Mouse (Mus musculus): Measurements from ENCODE around the gene Ociad1.

The Ociad1 gene

DNA sequence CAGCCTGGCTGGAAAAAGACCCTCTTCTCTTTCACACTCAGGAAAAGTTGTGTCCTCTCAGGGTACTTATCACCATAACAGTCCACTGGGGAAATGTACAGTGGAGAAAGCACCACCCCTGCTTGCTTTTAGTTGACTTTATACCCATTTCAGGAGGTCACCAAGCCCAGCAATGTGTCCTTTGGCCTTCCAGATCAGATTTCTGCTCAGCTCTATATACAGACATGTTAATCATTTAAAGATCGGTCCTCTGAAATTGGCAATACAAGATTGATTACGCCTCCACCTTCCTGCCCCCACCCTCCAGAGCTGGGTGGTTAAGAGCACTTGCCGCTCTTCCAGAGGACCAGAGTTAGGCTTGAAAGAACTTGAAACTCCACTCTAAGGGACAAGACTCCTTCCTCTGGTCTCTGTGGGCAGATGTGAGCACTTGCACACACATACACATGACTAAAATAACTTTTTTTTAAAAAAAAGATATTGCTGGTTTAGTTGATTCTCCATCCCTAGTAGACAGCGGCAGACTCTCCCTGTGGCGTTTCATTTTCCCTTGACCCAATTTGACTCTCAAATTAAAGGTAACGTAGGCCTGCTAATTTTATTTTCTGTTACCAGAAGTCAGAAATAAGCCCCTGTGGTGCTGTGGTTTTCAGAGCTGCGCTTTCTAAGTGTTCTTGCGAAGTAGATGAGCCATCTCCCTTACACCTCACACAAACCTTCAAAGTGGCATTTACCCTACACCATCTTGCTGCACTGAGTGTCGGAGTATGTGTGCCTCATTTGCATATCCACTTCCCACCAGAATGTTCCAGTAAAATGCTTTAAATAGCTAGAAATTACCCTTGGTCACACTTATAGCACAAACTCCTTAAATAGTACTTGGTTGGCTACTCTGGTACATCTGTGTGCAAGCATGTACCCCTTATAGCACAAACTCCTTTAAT is 47.5 kb downstream of the Ociad1 start:
- no peak for DNase-seq (ENCODE audit: low spot score)

GRCm38 (mm10) chr5:73340723-73341235 is 48.2 kb downstream of the Ociad1 start, which contains the start of gene Ociad2:
Gene Ociad2 (minus strand): TSS chr5:73341028.
- no peak for DNase-seq (ENCODE audit: low spot score)

GRCm38 (mm10) chr5:73342701-73343355 is 50.2 kb downstream of the Ociad1 start:
- DNase-seq (ENCODE audit: low spot score): no peak

DNA sequence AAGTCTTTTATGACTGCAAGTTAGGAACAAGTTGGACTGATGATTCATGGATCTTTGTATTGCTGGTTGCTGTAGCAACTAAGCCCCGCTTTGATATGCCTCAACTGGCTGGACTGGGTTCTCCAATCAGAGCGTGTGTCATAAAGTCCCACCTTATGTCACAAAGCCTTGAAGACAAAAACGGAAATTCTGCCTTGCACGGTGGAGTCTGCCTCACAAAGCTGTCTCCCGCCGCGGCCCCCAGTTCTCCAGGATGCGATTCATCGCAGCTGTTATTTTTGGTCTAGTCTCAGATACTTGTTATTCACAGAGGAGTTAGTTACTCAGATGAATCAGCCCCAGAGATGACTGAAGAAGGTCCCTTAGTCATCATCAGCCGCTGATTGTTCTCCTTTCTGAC is 51.7 kb downstream of the Ociad1 start:
- DNase-seq (ENCODE audit: low spot score): no peak

DNA sequence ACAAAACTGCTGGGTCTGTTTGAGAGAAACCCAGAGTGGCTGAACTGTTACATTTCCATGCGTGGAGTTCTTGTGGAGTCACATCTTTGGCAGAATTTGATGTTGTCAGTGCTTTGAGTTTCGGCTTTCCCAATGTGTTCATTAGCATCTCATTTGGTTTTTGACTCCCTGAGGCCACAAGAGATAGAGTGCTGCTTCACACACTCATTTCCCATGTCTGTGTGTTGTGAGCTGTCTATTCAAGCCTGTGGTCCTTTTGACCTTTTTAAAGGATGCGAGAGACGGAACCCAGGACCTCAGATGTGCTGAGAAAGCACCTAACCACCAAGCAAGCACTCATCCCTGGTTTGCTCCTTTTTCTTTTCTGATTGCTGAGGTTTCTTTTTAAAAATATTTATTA is 52.7 kb downstream of the Ociad1 start:
- no peak for DNase-seq (ENCODE audit: low spot score)

GRCm38 (mm10) chr5:73349514-73349913 is 56.9 kb downstream of the Ociad1 start:
- DNase-seq (ENCODE audit: low spot score): no peak

DNA sequence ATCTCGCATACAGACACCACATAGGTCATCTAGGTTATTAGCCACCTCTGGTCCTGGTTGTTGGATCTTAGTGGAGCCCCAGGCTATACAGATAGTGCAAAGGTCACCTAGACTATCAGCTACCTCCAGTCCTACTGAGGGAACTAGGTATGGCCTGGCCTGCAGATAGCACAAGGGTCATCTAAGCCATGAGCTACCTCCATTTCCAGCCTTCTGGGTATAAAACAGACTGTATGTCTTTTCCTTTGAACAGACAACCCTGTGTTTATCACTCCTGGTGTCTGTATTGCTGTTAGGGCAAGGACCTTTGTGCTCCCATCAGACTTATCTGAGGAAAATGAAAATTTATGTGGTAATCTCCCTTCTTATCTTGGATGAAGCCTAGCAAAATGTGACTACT is 59.2 kb downstream of the Ociad1 start:
- DNase-seq (ENCODE audit: low spot score): no peak

DNA sequence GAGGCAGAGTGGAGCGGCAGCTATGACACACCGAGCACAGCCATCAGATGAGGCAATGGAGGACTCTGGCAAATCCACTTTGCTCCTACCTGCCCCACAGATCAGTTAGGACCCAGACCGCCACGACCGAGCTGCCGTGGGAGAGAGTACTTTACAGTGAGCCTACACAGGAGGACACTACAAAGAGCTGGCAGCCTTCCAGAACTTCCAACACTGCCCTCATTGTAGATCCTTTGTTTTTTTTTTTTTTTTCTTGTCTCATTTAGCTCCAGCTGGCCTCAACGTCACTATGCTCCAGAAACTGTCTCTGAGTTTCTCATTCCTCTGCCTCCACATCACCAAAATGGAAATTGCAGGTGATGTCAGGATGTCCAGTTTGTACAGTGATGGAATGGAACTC is 60.9 kb downstream of the Ociad1 start:
- no peak for DNase-seq (ENCODE audit: low spot score)

DNA sequence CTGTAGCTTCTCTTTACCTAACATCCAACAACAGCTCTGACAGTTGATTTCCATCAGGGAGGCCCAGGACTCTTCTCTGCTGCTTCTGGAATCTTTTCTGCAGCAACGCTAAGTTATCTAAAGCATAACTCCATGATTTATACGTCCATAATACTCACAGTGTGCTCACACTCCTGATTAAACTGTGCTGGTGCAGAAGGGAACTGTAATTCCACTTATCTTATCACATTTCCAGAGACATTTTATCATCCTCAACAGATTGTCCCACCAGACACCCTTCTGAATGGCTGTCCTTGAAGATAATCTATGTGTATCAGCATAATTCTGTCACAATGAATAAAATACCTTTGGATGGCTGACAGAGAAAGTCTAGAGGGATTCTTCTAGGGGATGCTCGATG is 61.4 kb downstream of the Ociad1 start:
- no peak for DNase-seq (ENCODE audit: low spot score)

GRCm38 (mm10) chr5:73355393-73355792 is 62.8 kb downstream of the Ociad1 start:
- no peak for DNase-seq (ENCODE audit: low spot score)

DNA sequence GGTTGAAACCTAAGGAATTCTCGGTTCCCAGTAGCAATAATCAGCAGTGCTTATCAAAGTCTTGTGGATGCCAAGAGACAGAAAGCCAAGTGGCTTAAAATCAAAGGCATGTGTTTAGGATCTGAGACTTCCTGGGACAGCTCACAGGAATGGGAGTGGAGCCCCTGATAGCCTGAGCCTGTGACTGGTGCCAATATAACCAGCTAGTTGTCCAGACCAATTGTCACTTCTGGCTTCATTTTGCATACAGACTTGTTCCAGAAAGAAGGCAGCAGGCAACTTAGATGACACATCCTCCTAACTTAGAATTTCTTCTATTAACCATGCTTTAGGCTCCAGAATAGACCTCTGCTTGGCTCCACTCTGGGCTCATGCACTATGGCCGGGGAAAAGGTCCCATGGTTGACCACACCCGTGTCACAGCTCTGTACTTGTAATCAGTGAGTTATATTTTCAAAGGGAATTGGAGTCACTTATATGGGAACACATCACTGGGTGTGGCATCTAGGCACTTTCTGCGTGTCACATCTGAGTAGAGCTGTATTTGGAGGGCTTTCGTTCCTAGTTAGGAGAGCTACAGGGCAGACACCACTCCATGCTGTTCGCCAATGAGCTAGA is 66.7 kb downstream of the Ociad1 start:
- no peak for DNase-seq (ENCODE audit: low spot score)

- DNase-seq (ENCODE audit: low spot score): no peak
These were observed 67.2 kb downstream of the Ociad1 start for GRCm38 (mm10) chr5:73359752-73360141.

- no peak for DNase-seq (ENCODE audit: low spot score)
These were observed 67.7 kb downstream of the Ociad1 start for GRCm38 (mm10) chr5:73360240-73360639.

- DNase-seq (ENCODE audit: low spot score): no peak
These were observed 69.8 kb downstream of the Ociad1 start for GRCm38 (mm10) chr5:73362338-73362737.

DNA sequence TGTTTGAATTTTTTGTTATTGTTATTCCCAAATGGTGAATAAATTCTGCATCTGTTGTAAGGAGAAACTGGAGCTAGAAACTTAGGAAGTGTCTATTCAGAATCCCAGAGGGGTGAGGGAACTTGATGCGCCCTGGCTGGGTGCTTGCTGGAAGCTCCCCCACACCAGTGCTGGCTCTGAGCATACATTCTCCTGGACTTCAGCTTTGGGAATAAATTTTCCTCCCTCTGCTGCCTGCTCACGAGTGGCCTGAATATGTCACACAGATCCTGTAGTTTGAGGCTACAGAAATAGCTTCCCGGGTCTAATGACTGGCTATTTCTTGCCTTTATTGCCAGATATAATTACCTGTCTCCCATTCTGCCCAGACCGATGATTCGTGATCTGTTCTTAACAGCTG is 70.2 kb downstream of the Ociad1 start:
- no peak for DNase-seq (ENCODE audit: low spot score)
